Mouse (Mus musculus): ENCODE data around the gene Olfr527. TPM values are rescaled to one million over a fixed set of nuclear protein-coding genes. Genes with fewer than 3 reads are reported as not detected.

Olfr527 gene
- polyA plus RNA-seq (2015; fragmentation: Nextera tagmentation; extraction: Ambion mirVana), result not detected in 2 replicates

- ATAC-seq (ENCODE audit: low FRiP score), result no peak
- H3K9ac ChIP-seq, result no peak within 1 kb of the TSS
- WGBS, result 83% methylated on average over 2 of the region's 2 CpGs
Measured at GRCm38 (mm10) chr7:140333717-140334116, at the start of gene Olfr527. Gene Olfr527 (plus strand): TSS chr7:140334017.

GRCm38 (mm10) chr7:140295746-140296145, 38.1 kb upstream of the Olfr527 start:
- no peak overlapping the region for H3K27ac ChIP-seq
- no peak for ATAC-seq (ENCODE audit: low FRiP score)
- no peaks in the 10 kb centered on the region for H3K36me3 ChIP-seq
- no peak overlapping the region for H3K4me2 ChIP-seq
- WGBS, result 90% methylated on average over 9 of the region's 9 CpGs
- no peaks in the 10 kb centered on the region for H3K27me3 ChIP-seq
- no peaks in the 10 kb centered on the region for H3K9me3 ChIP-seq
- H3K9ac ChIP-seq, result no peak overlapping the region
- H3K4me3 ChIP-seq, result no peak overlapping the region
- no peaks in the 10 kb centered on the region for H3K4me1 ChIP-seq (replicated peaks)

More at GRCm38 (mm10) chr7:140333717-140334116, at the start of gene Olfr527:
- no peak within 1 kb of the TSS for H3K4me3 ChIP-seq
- H3K4me2 ChIP-seq, result no peak within 1 kb of the TSS
- no peak within 1 kb of the TSS for H3K27ac ChIP-seq
- H3K9me3 ChIP-seq, result no peaks in the 10 kb centered on the region
- H3K4me1 ChIP-seq (replicated peaks), result no peaks in the 10 kb centered on the region
- no peaks in the 10 kb centered on the region for H3K36me3 ChIP-seq
- no peaks in the 10 kb centered on the region for H3K27me3 ChIP-seq

- Histone ChIP-seq H3K27ac (no peak overlapping the region), H3K9ac (no peak overlapping the region), H3K36me3 (no peaks in the 10 kb centered on the region), H3K4me1 (replicated peaks) (no peaks in the 10 kb centered on the region), H3K4me2 (no peak overlapping the region), H3K27me3 (no peaks in the 10 kb centered on the region), H3K4me3 (no peak overlapping the region), H3K9me3 (no peaks in the 10 kb centered on the region)
- ATAC-seq (ENCODE audit: low FRiP score), result no peak
- 86% methylated on average over 6 of the region's 6 CpGs for WGBS
Measured at GRCm38 (mm10) chr7:140296876-140297275, 36.9 kb upstream of the Olfr527 start.

GRCm38 (mm10) chr7:140299416-140299815, 34.4 kb upstream of the Olfr527 start:
- no peaks in the 10 kb centered on the region for H3K4me1 ChIP-seq (replicated peaks)
- H3K9me3 ChIP-seq, result no peaks in the 10 kb centered on the region
- H3K9ac ChIP-seq, result no peak overlapping the region
- no peaks in the 10 kb centered on the region for H3K27me3 ChIP-seq
- WGBS, result 86% methylated on average over 3 of the region's 3 CpGs
- H3K4me2 ChIP-seq, result no peak overlapping the region
- no peaks in the 10 kb centered on the region for H3K36me3 ChIP-seq
- H3K4me3 ChIP-seq, result no peak overlapping the region
- no peak overlapping the region for H3K27ac ChIP-seq
- no peak for ATAC-seq (ENCODE audit: low FRiP score)

- Histone ChIP-seq H3K9me3 (no peaks in the 10 kb centered on the region), H3K36me3 (no peaks in the 10 kb centered on the region), H3K27me3 (no peaks in the 10 kb centered on the region), H3K4me2 (no peak overlapping the region), H3K4me1 (replicated peaks) (no peaks in the 10 kb centered on the region), H3K27ac (no peak overlapping the region), H3K4me3 (no peak overlapping the region), H3K9ac (no peak overlapping the region)
- no peak for ATAC-seq (ENCODE audit: low FRiP score)
- WGBS, result 93% methylated on average over 3 of the region's 3 CpGs
Measured at GRCm38 (mm10) chr7:140319861-140320385, 13.9 kb upstream of the Olfr527 start.

GRCm38 (mm10) chr7:140320558-140320957, 13.3 kb upstream of the Olfr527 start, which contains the start of gene Olfr525:
Gene Olfr525 (plus strand): TSS chr7:140320858.
- ATAC-seq (ENCODE audit: low FRiP score), result no peak
- Histone ChIP-seq H3K4me2 (no peak within 1 kb of the TSS), H3K27ac (no peak within 1 kb of the TSS), H3K36me3 (no peaks in the 10 kb centered on the region), H3K9me3 (no peaks in the 10 kb centered on the region), H3K9ac (no peak within 1 kb of the TSS), H3K27me3 (no peaks in the 10 kb centered on the region), H3K4me1 (replicated peaks) (no peaks in the 10 kb centered on the region), H3K4me3 (no peak within 1 kb of the TSS)
- WGBS, result 69% methylated on average over 1 of the region's 1 CpGs

GRCm38 (mm10) chr7:140321135-140321534, 12.7 kb upstream of the Olfr527 start:
- ATAC-seq (ENCODE audit: low FRiP score), result no peak
- Histone ChIP-seq H3K9me3 (no peaks in the 10 kb centered on the region), H3K27me3 (no peaks in the 10 kb centered on the region), H3K4me1 (replicated peaks) (no peaks in the 10 kb centered on the region), H3K4me3 (no peak overlapping the region), H3K36me3 (no peaks in the 10 kb centered on the region), H3K27ac (no peak overlapping the region), H3K4me2 (no peak overlapping the region), H3K9ac (no peak overlapping the region)

GRCm38 (mm10) chr7:140329766-140330304, 4.0 kb upstream of the Olfr527 start:
- H3K27ac ChIP-seq, result no peak overlapping the region
- no peak for ATAC-seq (ENCODE audit: low FRiP score)
- no peaks in the 10 kb centered on the region for H3K9me3 ChIP-seq
- no peaks in the 10 kb centered on the region for H3K36me3 ChIP-seq
- H3K4me2 ChIP-seq, result no peak overlapping the region
- no peaks in the 10 kb centered on the region for H3K27me3 ChIP-seq
- H3K4me1 ChIP-seq (replicated peaks), result no peaks in the 10 kb centered on the region
- whole genome bisulfite sequencing, result 74% methylated on average over 1 of the region's 1 CpGs
- H3K4me3 ChIP-seq, result no peak overlapping the region
- H3K9ac ChIP-seq, result no peak overlapping the region

GRCm38 (mm10) chr7:140361571-140361970, 27.8 kb downstream of the Olfr527 start, which contains the start of gene Olfr60:
Gene Olfr60 (minus strand): TSS chr7:140361671.
- Histone ChIP-seq H3K4me3 (no peak within 1 kb of the TSS), H3K36me3 (no peaks in the 10 kb centered on the region), H3K27me3 (no peaks in the 10 kb centered on the region), H3K9ac (no peak within 1 kb of the TSS), H3K4me1 (replicated peaks) (no peaks in the 10 kb centered on the region), H3K4me2 (no peak within 1 kb of the TSS), H3K9me3 (no peaks in the 10 kb centered on the region), H3K27ac (no peak within 1 kb of the TSS)
- no peak for ATAC-seq (ENCODE audit: low FRiP score)
- 80% methylated on average over 3 of the region's 3 CpGs for WGBS

- no peaks in the 10 kb centered on the region for H3K36me3 ChIP-seq
- no peaks in the 10 kb centered on the region for H3K27me3 ChIP-seq
- H3K27ac ChIP-seq, result no peak overlapping the region
- no peak overlapping the region for H3K9ac ChIP-seq
- H3K4me1 ChIP-seq (replicated peaks), result no peaks in the 10 kb centered on the region
- no peak for ATAC-seq (ENCODE audit: low FRiP score)
- WGBS, result 85% methylated on average over 4 of the region's 4 CpGs
- H3K9me3 ChIP-seq, result no peaks in the 10 kb centered on the region
- no peak overlapping the region for H3K4me3 ChIP-seq
- no peak overlapping the region for H3K4me2 ChIP-seq
Measured at GRCm38 (mm10) chr7:140374300-140374699, 40.5 kb downstream of the Olfr527 start.

- WGBS, result 67% methylated on average over 1 of the region's 1 CpGs
- no peaks in the 10 kb centered on the region for H3K27me3 ChIP-seq
- no peak within 1 kb of the TSS for H3K4me3 ChIP-seq
- H3K27ac ChIP-seq, result no peak within 1 kb of the TSS
- H3K9me3 ChIP-seq, result no peaks in the 10 kb centered on the region
- no peak within 1 kb of the TSS for H3K4me2 ChIP-seq
- no peaks in the 10 kb centered on the region for H3K4me1 ChIP-seq (replicated peaks)
- H3K36me3 ChIP-seq, result no peaks in the 10 kb centered on the region
- ATAC-seq (ENCODE audit: low FRiP score), result no peak
- H3K9ac ChIP-seq, result no peak within 1 kb of the TSS
Measured at GRCm38 (mm10) chr7:140376231-140376630, 42.4 kb downstream of the Olfr527 start, which contains the start of gene Olfr530. Gene Olfr530 (minus strand): TSS chr7:140376331.

- H3K9me3 ChIP-seq, result no peaks in the 10 kb centered on the region
- no peak overlapping the region for H3K9ac ChIP-seq
- no peaks in the 10 kb centered on the region for H3K27me3 ChIP-seq
- H3K27ac ChIP-seq, result no peak overlapping the region
- 96% methylated on average over 2 of the region's 2 CpGs for WGBS
- no peak overlapping the region for H3K4me3 ChIP-seq
- no peak for ATAC-seq (ENCODE audit: low FRiP score)
- no peaks in the 10 kb centered on the region for H3K4me1 ChIP-seq (replicated peaks)
- H3K36me3 ChIP-seq, result no peaks in the 10 kb centered on the region
- no peak overlapping the region for H3K4me2 ChIP-seq
Measured at GRCm38 (mm10) chr7:140376911-140377310, 43.1 kb downstream of the Olfr527 start.
